Mouse (Mus musculus) forebrain, embryonic 14.5 days (tissue): ENCODE measurements around the gene Mfng. TPM values are rescaled to one million over a fixed set of nuclear protein-coding genes. Genes with fewer than 3 reads are reported as not detected.
A peak's percentile ranks its signal among the peaks of the same experiment; 100 is the strongest.

Experiments
- ATAC-seq: fragments of 200-750 bp; cut with Nextera tagmentation; 2 replicates; pipeline ENCODE4 v1.8.0; 2017; ENCODE audit warnings: mild to moderate bottlenecking, moderate library complexity
- DNase-seq: peaks from one replicate; pipeline ENCODE4 v3.0.0-alpha.2; 2015; ENCODE audit warnings: low spot score
- H3K27ac ChIP-seq: fragments of 300-500 bp; sonication (generic); 2 replicates; pipeline ENCODE4 v1.5.1; 2014; ENCODE audit warnings: low read depth, mild to moderate bottlenecking, control low read depth, low read length, moderate library complexity
- H3K27me3 ChIP-seq: fragments of 300-500 bp; sonication (generic); replicated peaks from 2 replicates; pipeline ENCODE4 v1.6.1; 2014; ENCODE audit warnings: low read length, control low read depth, mixed read lengths; ENCODE audit not compliant: control insufficient read depth, insufficient read depth
- H3K36me3 ChIP-seq: fragments of 300-500 bp; sonication (generic); 2 replicates; pipeline ENCODE4 v1.6.1; 2014; ENCODE audit warnings: low read length, control low read depth; ENCODE audit not compliant: control insufficient read depth, insufficient read depth
- H3K4me1 ChIP-seq: fragments of 300-500 bp; sonication (generic); 2 replicates; pipeline ENCODE4 v1.6.1; 2014; ENCODE audit warnings: antibody characterized with exemption, low read length, control low read depth; ENCODE audit not compliant: control insufficient read depth, insufficient read depth
- H3K4me2 ChIP-seq: fragments of 300-500 bp; sonication (generic); 2 replicates; pipeline ENCODE4 v1.6.1; 2014; ENCODE audit warnings: mild to moderate bottlenecking, control low read depth, low read length
- H3K4me3 ChIP-seq: fragments of 300-500 bp; sonication (generic); 2 replicates; pipeline ENCODE4 v1.5.1; 2014; ENCODE audit warnings: low read depth, low read length, control low read depth
- H3K9ac ChIP-seq: fragments of 300-500 bp; sonication (generic); 2 replicates; pipeline ENCODE4 v1.6.1; 2014; ENCODE audit warnings: mild to moderate bottlenecking, low read length, control low read depth, moderate library complexity
- H3K9me3 ChIP-seq: fragments of 300-500 bp; sonication (generic); replicated peaks from 2 replicates; pipeline ENCODE4 v1.6.1; 2016; ENCODE audit warnings: low read length, control low read depth, mixed read lengths; ENCODE audit not compliant: control insufficient read depth
- WGBS: fragments of 180-500 bp; shearing (Covaris S2); extraction: QIAGEN DNeasy Blood & Tissue Kit; methylation state at CpG from one replicate; pipeline ENCODE4 v1.1.7; 2014; 5-methylcytosine and 5-hydroxymethylcytosine counted together
- polyA plus RNA-seq: library from polyadenylated mRNA; unstranded; fragments of >200 nt; fragmentation: Nextera tagmentation; extraction: Ambion mirVana; gene quantifications from 2 replicates; pipeline ENCODE4 v1.2.1, GENCODE M21; 2014

Mfng gene
- polyA plus RNA-seq, 1 experiment from 2014 or later: 51.5 TPM

- WGBS: 34% methylated on average over 19 of the region's 19 CpGs
- Histone ChIP-seq H3K4me1 (peaks cover 44% of the 10 kb centered on the region), H3K4me2 (peak overlapping the region; percentile 59), H3K4me3 (peak overlapping the region; percentile 39), H3K9me3 (no peaks in the 10 kb centered on the region), H3K9ac (peak overlapping the region; percentile 68), H3K36me3 (peaks cover 6% of the 10 kb centered on the region; the same call in 1 of the 2 replicates), H3K27ac (peak overlapping the region; percentile 98), H3K27me3 (no peaks in the 10 kb centered on the region)
- DNase-seq: no peak
- ATAC-seq: no peak
Observed at GRCm38 (mm10) chr15:78771531-78772367, 1.5 kb downstream of the Mfng start.

DNA sequence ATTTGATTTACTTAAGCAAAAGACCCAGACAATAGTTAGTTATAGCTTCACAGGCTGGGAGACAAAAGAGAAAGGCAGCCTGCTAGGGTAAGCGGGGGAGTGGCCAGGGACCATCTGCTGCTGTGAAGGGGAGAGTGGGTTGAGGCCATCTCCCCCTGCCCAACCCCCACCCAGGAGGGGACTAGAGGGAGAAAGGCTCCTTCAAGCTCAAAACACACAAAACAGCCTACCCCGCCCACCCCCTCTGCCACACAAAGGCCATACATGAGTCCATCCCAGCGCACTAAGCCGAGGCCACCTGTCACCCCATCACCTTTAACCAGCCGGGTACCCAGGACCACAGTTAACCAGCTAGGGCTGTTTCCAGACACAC, 2.3 kb downstream of the Mfng start:
- Histone ChIP-seq H3K4me1 (peaks cover 44% of the 10 kb centered on the region), H3K27me3 (no peaks in the 10 kb centered on the region), H3K9me3 (no peaks in the 10 kb centered on the region), H3K4me2 (peak overlapping the region; percentile 59), H3K4me3 (peak overlapping the region; percentile 39), H3K27ac (peak overlapping the region; percentile 98), H3K36me3 (peaks cover 7% of the 10 kb centered on the region; the same call in 1 of the 2 replicates), H3K9ac (peak overlapping the region; percentile 68)
- WGBS: 2% methylated on average over 5 of the region's 5 CpGs
- DNase-seq (peak; percentile 92), ATAC-seq (peak; percentile 80)

DNA sequence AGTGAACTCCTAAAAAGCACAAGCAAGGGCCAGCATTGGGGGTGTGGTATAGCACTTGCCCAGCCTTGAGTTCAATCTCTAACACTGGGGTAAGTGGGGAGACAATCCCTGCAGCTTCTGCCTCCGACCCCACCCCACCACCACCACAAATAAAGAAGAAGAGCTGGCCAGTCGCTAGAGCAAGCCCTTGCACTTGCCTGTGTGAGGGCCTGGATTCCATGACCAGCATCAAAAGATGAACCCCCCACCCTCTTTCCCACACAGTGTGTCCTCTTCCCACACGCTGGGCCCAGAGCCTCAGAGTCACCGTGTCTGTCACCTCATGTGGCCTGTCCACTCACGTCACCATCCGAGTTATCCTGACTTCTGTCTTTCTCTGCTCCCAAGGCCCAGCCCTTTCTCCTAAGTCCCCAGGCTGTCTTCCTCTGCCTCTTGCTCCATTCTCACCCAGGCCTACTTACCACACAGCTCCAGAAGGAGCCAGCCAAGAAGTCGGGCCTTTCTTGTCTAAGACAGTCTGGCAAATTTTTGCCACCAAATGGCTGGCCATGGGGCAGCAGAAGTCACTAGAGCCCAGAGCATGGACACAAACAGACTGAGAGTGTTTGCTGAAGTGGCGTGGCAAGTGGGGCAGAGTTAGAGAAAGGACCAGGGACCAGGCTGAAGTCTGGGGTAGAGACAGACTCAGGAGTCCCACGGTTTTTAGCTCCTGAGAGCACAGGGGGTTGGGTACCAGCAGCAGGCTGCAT, 2.9 kb downstream of the Mfng start:
- 21% methylated on average over 9 of the region's 9 CpGs for WGBS
- Histone ChIP-seq H3K9me3 (no peaks in the 10 kb centered on the region), H3K27ac (peak overlapping the region; percentile 98), H3K4me2 (peak overlapping the region; percentile 59), H3K4me3 (peak overlapping the region; percentile 31), H3K36me3 (peaks cover 11% of the 10 kb centered on the region; the same call in 1 of the 2 replicates), H3K27me3 (no peaks in the 10 kb centered on the region), H3K9ac (peak overlapping the region; percentile 68), H3K4me1 (peaks cover 44% of the 10 kb centered on the region)
- ATAC-seq (peak; percentile 10; the same call in 1 of the 2 replicates), DNase-seq (no peak)

DNA sequence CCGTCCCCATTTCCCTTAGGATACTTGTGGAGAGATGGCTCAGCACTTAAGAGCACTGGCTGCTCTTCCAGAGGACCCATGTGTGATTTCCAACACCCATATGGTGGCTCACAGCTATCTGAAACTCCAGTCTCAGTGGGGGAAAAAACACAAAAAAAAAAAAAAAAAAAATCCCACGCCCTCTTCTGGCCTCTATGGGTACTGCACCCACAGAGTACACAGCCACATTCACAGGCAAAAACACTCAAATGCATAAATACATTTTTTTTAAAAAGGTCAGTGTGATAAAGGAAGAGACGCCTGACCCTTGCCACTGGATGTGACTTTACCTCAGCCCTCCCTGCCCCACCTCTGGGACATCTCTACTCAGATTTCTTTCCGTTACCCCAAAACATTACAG, 4.2 kb downstream of the Mfng start:
- H3K4me1 ChIP-seq: peaks cover 46% of the 10 kb centered on the region
- 93% methylated on average over 4 of the region's 4 CpGs for WGBS
- H3K9me3 ChIP-seq: no peaks in the 10 kb centered on the region
- H3K27me3 ChIP-seq: no peaks in the 10 kb centered on the region
- ATAC-seq (no peak), DNase-seq (no peak)
- H3K4me3 ChIP-seq: no peak overlapping the region
- no peak overlapping the region for H3K9ac ChIP-seq
- no peak overlapping the region for H3K27ac ChIP-seq
- H3K36me3 ChIP-seq: peaks cover 15% of the 10 kb centered on the region; the same call in 1 of the 2 replicates
- peak overlapping the region; percentile 59 for H3K4me2 ChIP-seq

- WGBS: 60% methylated on average over 5 of the region's 5 CpGs
- H3K4me2 ChIP-seq: no peak overlapping the region
- ATAC-seq: peak; percentile 16; the same call in 1 of the 2 replicates
- no peaks in the 10 kb centered on the region for H3K27me3 ChIP-seq
- peak overlapping the region; percentile 81; the same call in 1 of the 2 replicates for H3K27ac ChIP-seq
- H3K9ac ChIP-seq: no peak overlapping the region
- no peak overlapping the region for H3K4me3 ChIP-seq
- no peaks in the 10 kb centered on the region for H3K9me3 ChIP-seq
- DNase-seq: no peak
- peaks cover 50% of the 10 kb centered on the region for H3K36me3 ChIP-seq
- H3K4me1 ChIP-seq: peaks cover 16% of the 10 kb centered on the region
Observed at GRCm38 (mm10) chr15:78763704-78764103, 9.6 kb downstream of the Mfng start.

- Histone ChIP-seq H3K36me3 (peaks cover 55% of the 10 kb centered on the region), H3K4me1 (peaks cover 13% of the 10 kb centered on the region), H3K9ac (no peak overlapping the region), H3K4me3 (no peak overlapping the region), H3K27ac (peak overlapping the region; percentile 81; the same call in 1 of the 2 replicates), H3K27me3 (no peaks in the 10 kb centered on the region), H3K4me2 (no peak overlapping the region), H3K9me3 (no peaks in the 10 kb centered on the region)
- ATAC-seq (peak; percentile 76), DNase-seq (peak; percentile 87)
- WGBS: 17% methylated on average over 8 of the region's 10 CpGs
Observed at GRCm38 (mm10) chr15:78763210-78763609, 10.1 kb downstream of the Mfng start.

DNA sequence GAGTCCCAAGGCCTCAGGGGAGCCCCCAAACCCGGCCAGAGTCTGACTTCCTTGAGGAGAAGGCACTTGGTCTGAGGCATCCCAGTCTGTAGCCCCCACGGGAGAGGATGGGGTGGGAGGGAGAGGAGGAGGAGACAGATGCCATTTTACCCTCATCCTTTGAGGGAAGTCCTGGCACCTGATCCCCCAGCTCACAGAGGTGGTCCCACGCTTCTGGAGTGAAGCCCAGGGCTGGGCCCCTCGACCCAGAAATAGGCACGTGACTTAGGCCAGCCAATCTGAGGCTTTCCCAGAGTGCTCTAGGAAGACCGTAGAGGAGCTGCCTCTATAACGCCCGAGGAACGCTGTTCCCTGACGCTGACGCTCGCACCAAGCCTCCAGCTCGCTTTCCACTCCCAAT, 12.2 kb downstream of the Mfng start:
- Histone ChIP-seq H3K27ac (no peak overlapping the region), H3K4me2 (no peak overlapping the region), H3K9ac (no peak overlapping the region), H3K9me3 (no peaks in the 10 kb centered on the region), H3K4me1 (peaks cover 8% of the 10 kb centered on the region; the same call in 1 of the 2 replicates), H3K36me3 (peaks cover 67% of the 10 kb centered on the region), H3K4me3 (no peak overlapping the region), H3K27me3 (no peaks in the 10 kb centered on the region)
- 74% methylated on average over 13 of the region's 13 CpGs for WGBS
- DNase-seq (no peak), ATAC-seq (no peak)

DNA sequence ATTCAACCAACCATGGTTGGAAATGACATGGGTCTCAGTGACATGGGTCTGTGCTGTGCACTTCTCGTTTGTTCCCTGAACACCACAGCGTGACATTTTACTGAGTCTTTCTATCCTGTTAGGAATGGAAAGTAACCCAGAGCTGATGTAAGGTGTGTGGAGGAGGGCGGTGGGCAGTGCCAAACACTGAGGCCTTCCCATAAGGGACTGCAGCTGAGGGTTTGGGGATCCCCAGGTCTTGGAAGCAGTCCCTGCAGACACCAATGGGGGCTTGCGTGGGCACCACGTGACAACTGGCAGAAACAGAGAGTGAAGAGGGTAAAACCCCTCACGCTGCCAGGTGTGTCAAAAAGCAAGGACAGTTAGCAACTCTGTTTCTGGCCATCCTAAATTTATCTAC, 15.1 kb downstream of the Mfng start:
- H3K36me3 ChIP-seq: peaks cover 61% of the 10 kb centered on the region
- DNase-seq: no peak
- no peak overlapping the region for H3K27ac ChIP-seq
- no peak for ATAC-seq
- H3K4me1 ChIP-seq: no peaks in the 10 kb centered on the region
- no peaks in the 10 kb centered on the region for H3K27me3 ChIP-seq
- no peak overlapping the region for H3K9ac ChIP-seq
- WGBS: 90% methylated on average over 6 of the region's 6 CpGs
- H3K4me3 ChIP-seq: no peak overlapping the region
- H3K4me2 ChIP-seq: no peak overlapping the region
- H3K9me3 ChIP-seq: no peaks in the 10 kb centered on the region
